Mouse (Mus musculus) hindbrain, embryonic 10.5 days (tissue): ENCODE data around the gene Poldip2. TPM values are rescaled to one million over a fixed set of nuclear protein-coding genes. Genes with fewer than 3 reads are reported as not detected.
"Not testable (repeated sequence)": the region's sequence is repeated elsewhere in the genome, so short reads cannot be mapped to it uniquely, and the experiment has no call there.

Experiments used
- DNase-seq: peaks from one replicate; pipeline ENCODE4 v3.0.0-alpha.2; 2017; ENCODE audit warnings: low spot score
- H3K27ac ChIP-seq: fragments of 300-500 bp; sonication (generic); 2 replicates; pipeline ENCODE4 v1.5.1; 2016; ENCODE audit warnings: mild to moderate bottlenecking, moderate library complexity
- H3K27me3 ChIP-seq: fragments of 300-500 bp; sonication (generic); 2 replicates; pipeline ENCODE4 v1.6.1; 2016; ENCODE audit warnings: mild to moderate bottlenecking; ENCODE audit not compliant: poor library complexity, insufficient read depth, severe bottlenecking
- H3K36me3 ChIP-seq: fragments of 300-500 bp; sonication (generic); 2 replicates; pipeline ENCODE4 v1.6.1; 2016; ENCODE audit warnings: mild to moderate bottlenecking, moderate library complexity
- H3K4me1 ChIP-seq: fragments of 300-500 bp; sonication (generic); replicated peaks from 2 replicates; pipeline ENCODE4 v1.6.1; 2016; ENCODE audit warnings: mild to moderate bottlenecking
- H3K4me3 ChIP-seq: fragments of 300-500 bp; sonication (generic); 2 replicates; pipeline ENCODE4 v1.5.1; 2016; ENCODE audit warnings: mild to moderate bottlenecking, moderate library complexity
- H3K9me3 ChIP-seq: fragments of 300-500 bp; sonication (generic); 2 replicates; pipeline ENCODE4 v1.6.1; 2016; ENCODE audit warnings: mild to moderate bottlenecking, moderate library complexity
- WGBS: fragments of 180-500 bp; shearing (Covaris S2); methylation state at CpG from one replicate; pipeline ENCODE4 v1.1.7; 2016; 5-methylcytosine and 5-hydroxymethylcytosine counted together
- polyA plus RNA-seq: library from polyadenylated mRNA; unstranded; fragments of >200 nt; fragmentation: Nextera tagmentation; extraction: Ambion mirVana; gene quantifications from 2 replicates; pipeline ENCODE4 v1.2.1, GENCODE M21; 2016

Gene Poldip2
- polyA plus RNA-seq, 1 experiment from 2014 or later, result 152 TPM

- no peaks in the 10 kb centered on the region for H3K27me3 ChIP-seq
- WGBS, result 83% methylated on average over 3 of the region's 3 CpGs
- DNase-seq, result no peak
- H3K9me3 ChIP-seq, result no peaks in the 10 kb centered on the region
- H3K4me3 ChIP-seq, result peak overlapping the region; percentile 88
- peaks cover 61% of the 10 kb centered on the region for H3K36me3 ChIP-seq
- H3K27ac ChIP-seq, result peak overlapping the region; percentile 97
- H3K4me1 ChIP-seq, result peaks cover 26% of the 10 kb centered on the region
These were observed 1.3 kb downstream of the Poldip2 start for GRCm38 (mm10) chr11:78513106-78513790.

GRCm38 (mm10) chr11:78515549-78516325 lies 3.7 kb downstream of the Poldip2 start:
- H3K36me3 ChIP-seq, result peaks cover 68% of the 10 kb centered on the region
- no peaks in the 10 kb centered on the region for H3K9me3 ChIP-seq
- peaks cover 25% of the 10 kb centered on the region for H3K4me1 ChIP-seq
- 61% methylated on average over 2 of the region's 2 CpGs for WGBS
- no peak overlapping the region for H3K27ac ChIP-seq
- H3K4me3 ChIP-seq, result no peak overlapping the region
- no peaks in the 10 kb centered on the region for H3K27me3 ChIP-seq
- DNase-seq, result no peak

GRCm38 (mm10) chr11:78518931-78519330 lies 6.9 kb downstream of the Poldip2 start:
- Histone ChIP-seq H3K27ac (no peak overlapping the region), H3K36me3 (peaks cover 97% of the 10 kb centered on the region), H3K9me3 (no peaks in the 10 kb centered on the region), H3K4me3 (no peak overlapping the region), H3K27me3 (no peaks in the 10 kb centered on the region), H3K4me1 (no peaks in the 10 kb centered on the region)
- no peak for DNase-seq
- 92% methylated on average over 10 of the region's 10 CpGs for WGBS

DNA sequence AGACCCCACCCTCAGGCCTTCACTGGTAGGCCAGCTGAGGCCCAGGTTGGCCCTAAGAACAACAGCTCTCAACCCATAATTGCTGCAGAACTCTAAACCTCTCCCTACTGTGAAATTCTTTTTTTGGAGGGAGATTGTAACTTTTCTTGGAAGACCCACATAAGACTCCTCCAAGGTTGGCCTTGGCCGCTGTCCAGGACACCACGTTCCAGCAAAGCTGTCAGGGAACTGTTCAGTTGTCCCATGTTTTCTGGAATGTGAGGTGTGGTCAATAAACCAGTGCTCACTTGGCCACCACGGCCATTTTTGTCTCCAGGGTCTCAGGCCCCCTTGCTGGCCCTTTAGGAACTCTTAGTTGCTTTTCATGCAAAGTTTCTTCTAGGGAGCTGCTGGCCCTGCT lies 9.9 kb downstream of the Poldip2 start:
- H3K27ac ChIP-seq, result no peak overlapping the region
- H3K27me3 ChIP-seq, result no peaks in the 10 kb centered on the region
- no peak overlapping the region for H3K4me3 ChIP-seq
- H3K36me3 ChIP-seq, result peaks cover 97% of the 10 kb centered on the region
- H3K4me1 ChIP-seq, result no peaks in the 10 kb centered on the region
- DNase-seq, result no peak
- H3K9me3 ChIP-seq, result no peaks in the 10 kb centered on the region
- WGBS, result 92% methylated on average over 3 of the region's 3 CpGs

- Histone ChIP-seq H3K4me1 (no peaks in the 10 kb centered on the region), H3K4me3 (no peak overlapping the region), H3K9me3 (no peaks in the 10 kb centered on the region), H3K36me3 (peaks cover 100% of the 10 kb centered on the region), H3K27me3 (no peaks in the 10 kb centered on the region), H3K27ac (no peak overlapping the region)
- 94% methylated on average over 1 of the region's 1 CpGs for WGBS
- DNase-seq, result no peak
These were observed 10.5 kb downstream of the Poldip2 start for GRCm38 (mm10) chr11:78522481-78522997.

DNA sequence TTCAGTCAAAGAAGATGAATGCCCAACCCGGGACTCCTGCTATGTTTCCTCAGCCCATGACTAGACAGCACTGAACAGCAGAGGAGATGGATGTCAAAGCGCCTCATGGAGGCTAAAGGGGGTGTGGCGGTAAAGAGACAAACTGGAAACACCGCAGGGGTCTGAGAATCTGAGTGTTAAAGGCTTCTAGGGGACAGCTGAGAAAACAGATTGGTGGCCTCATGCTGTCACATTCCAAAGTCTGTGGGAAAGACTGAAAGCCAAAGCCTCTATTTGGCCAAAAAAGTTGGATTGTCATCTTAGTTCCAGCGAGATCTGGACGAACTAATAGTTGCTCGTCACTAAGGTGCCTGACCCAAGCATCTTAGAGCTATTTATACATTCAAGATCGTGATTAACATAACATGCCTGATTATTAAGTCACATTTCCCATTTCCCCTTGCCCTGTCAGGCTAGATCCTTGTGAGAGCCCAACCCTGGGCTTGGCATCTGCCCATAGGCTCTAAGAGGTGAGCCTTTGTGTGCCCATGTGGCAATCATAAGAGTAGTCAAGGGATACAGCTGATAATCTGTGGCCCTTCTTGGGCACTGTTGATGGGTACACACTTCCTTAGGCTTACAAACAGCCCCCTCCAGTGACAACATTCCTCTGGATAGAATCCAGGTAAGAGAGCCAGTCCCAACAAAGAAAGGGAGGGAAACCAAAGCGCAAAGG lies 11.4 kb downstream of the Poldip2 start:
- no peaks in the 10 kb centered on the region for H3K27me3 ChIP-seq
- no peaks in the 10 kb centered on the region for H3K4me1 ChIP-seq
- DNase-seq, result no peak
- WGBS, result 74% methylated on average over 9 of the region's 9 CpGs
- H3K27ac ChIP-seq, result no peak overlapping the region
- no peak overlapping the region for H3K4me3 ChIP-seq
- H3K36me3 ChIP-seq, result peaks cover 100% of the 10 kb centered on the region
- H3K9me3 ChIP-seq, result no peaks in the 10 kb centered on the region

DNA sequence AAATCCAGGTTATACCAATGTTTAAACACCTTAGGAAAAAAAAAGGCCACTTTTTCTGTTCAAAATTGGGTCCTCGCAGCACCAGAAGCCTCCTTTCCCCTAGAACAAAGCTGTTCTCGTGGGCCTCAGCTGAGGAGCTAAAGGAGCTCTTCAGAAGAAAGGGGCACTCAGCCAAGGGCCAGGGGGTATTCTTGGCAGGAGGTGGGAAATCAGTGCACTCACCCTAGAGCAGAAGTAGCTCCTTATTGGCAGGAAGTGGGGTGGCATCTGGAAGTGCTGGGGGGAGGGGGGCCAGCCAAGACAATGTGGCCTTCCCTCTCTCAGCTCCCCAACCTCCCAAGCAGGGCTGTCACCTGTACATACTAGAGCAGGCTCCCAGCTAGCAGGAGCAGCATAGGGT lies 12.8 kb downstream of the Poldip2 start:
- Histone ChIP-seq H3K36me3 (peaks cover 100% of the 10 kb centered on the region), H3K4me1 (no peaks in the 10 kb centered on the region), H3K9me3 (no peaks in the 10 kb centered on the region), H3K4me3 (no peak overlapping the region), H3K27me3 (no peaks in the 10 kb centered on the region), H3K27ac (no peak overlapping the region)
- WGBS, result 91% methylated on average over 2 of the region's 2 CpGs
- DNase-seq, result no peak

- H3K36me3 ChIP-seq, result peaks cover 85% of the 10 kb centered on the region
- no peak overlapping the region for H3K4me3 ChIP-seq
- no peak for DNase-seq
- no peak overlapping the region for H3K27ac ChIP-seq
- WGBS, result 85% methylated on average over 9 of the region's 9 CpGs
- no peaks in the 10 kb centered on the region for H3K4me1 ChIP-seq
- H3K27me3 ChIP-seq, result no peaks in the 10 kb centered on the region
- H3K9me3 ChIP-seq, result no peaks in the 10 kb centered on the region
These were observed 16.7 kb downstream of the Poldip2 start for GRCm38 (mm10) chr11:78528714-78529113.

DNA sequence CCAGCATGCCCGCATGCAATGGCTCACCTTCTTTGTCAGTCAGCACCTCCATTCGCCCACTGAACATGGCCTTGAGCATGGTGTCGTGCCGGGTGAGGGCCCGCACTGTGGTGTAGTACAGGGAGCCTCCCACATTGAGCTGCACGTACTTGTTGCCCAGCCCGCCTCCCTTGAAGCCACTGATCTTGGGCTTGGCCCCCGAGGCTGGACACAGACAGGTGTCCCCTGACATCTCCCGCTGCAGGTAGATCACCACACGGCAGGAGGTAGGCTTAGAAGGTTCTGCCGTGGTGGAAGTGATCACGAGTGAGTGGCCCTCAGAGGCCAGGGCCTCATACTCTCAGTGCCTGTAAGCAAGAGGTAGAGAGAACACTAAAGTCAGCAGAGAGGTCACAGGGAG lies 18.0 kb downstream of the Poldip2 start:
- no peak overlapping the region for H3K4me3 ChIP-seq
- H3K27me3 ChIP-seq, result no peaks in the 10 kb centered on the region
- no peak overlapping the region for H3K27ac ChIP-seq
- no peak for DNase-seq
- peaks cover 8% of the 10 kb centered on the region for H3K4me1 ChIP-seq
- H3K36me3 ChIP-seq, result peaks cover 76% of the 10 kb centered on the region
- 93% methylated on average over 12 of the region's 12 CpGs for WGBS
- no peaks in the 10 kb centered on the region for H3K9me3 ChIP-seq

- peaks cover 66% of the 10 kb centered on the region for H3K36me3 ChIP-seq
- H3K4me3 ChIP-seq, result no peak overlapping the region
These were observed 19.1 kb downstream of the Poldip2 start for GRCm38 (mm10) chr11:78531046-78531445.

DNA sequence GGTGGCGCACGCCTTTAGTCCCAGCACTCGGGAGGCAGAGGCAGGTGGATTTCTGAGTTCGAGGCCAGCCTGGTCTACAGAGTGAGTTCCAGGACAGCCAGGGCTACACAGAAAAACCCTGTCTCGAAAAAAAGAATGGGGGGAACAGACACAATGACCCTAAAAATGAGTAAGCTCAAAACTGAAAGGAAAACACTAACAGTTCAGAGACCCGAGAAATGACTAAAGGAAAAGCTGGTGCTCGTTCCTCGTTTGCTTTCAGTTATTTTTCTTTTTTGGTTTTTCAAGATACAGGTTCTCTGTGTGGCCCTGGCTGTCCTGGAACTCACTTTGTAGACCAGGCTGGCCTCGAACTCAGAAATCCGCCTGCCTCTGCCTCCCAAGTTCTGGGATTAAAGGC lies 19.5 kb downstream of the Poldip2 start:
- H3K36me3 ChIP-seq, result peaks cover 61% of the 10 kb centered on the region
- not testable (repeated sequence) for H3K27ac ChIP-seq, H3K9me3 ChIP-seq, H3K4me3 ChIP-seq, DNase-seq, H3K27me3 ChIP-seq
- H3K4me1 ChIP-seq, result peaks cover 13% of the 10 kb centered on the region
- 95% methylated on average over 10 of the region's 10 CpGs for WGBS

More at GRCm38 (mm10) chr11:78531046-78531445, 19.1 kb downstream of the Poldip2 start:
- no peaks in the 10 kb centered on the region for H3K9me3 ChIP-seq
- WGBS, result 85% methylated on average over 6 of the region's 6 CpGs
- H3K27ac ChIP-seq, result no peak overlapping the region
- no peak for DNase-seq
- no peaks in the 10 kb centered on the region for H3K27me3 ChIP-seq
- peaks cover 12% of the 10 kb centered on the region for H3K4me1 ChIP-seq

DNA sequence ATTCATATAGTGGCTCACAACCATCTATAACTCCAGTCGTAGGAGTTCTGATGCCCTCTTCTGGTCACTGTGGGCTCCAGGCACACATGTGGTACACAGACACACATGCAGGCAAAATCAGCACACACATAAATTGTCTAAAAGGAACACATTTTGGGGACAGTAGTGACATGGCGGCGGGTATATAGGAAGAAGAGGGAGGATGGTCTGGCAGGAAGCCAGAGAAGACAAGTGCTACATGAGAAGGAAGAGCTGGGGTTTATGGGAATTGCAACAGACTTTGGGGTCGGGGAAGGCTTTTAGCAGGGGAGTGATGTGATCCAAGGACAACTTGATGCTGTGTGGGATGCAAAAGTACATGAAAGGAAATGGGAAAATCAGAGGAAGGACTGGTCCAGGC lies 22.5 kb downstream of the Poldip2 start:
- Histone ChIP-seq H3K36me3 (peaks cover 44% of the 10 kb centered on the region), H3K4me1 (peaks cover 25% of the 10 kb centered on the region), H3K27ac (no peak overlapping the region), H3K4me3 (peak overlapping the region; percentile 88), H3K27me3 (no peaks in the 10 kb centered on the region), H3K9me3 (no peaks in the 10 kb centered on the region)
- 93% methylated on average over 4 of the region's 4 CpGs for WGBS
- DNase-seq, result no peak
